Mouse (Mus musculus) ES-Bruce4 (cell line): ENCODE data around the gene Tmem132c. TPM values are rescaled to one million over a fixed set of nuclear protein-coding genes. Genes with fewer than 3 reads are reported as not detected.

Source experiments
- H3K27ac ChIP-seq: 2 replicates; pipeline ENCODE4 v1.5.1; 2012; ENCODE audit warnings: low read length, inconsistent platforms; ENCODE audit not compliant: insufficient read depth
- H3K27me3 ChIP-seq: 2 replicates; pipeline ENCODE4 v1.6.1; 2012; ENCODE audit warnings: mild to moderate bottlenecking, low read length, inconsistent platforms; ENCODE audit not compliant: control insufficient read depth, poor library complexity, insufficient read depth, severe bottlenecking
- H3K36me3 ChIP-seq: 2 replicates; pipeline ENCODE4 v1.6.1; 2012; ENCODE audit warnings: inconsistent platforms, mild to moderate bottlenecking, low read length, moderate library complexity; ENCODE audit not compliant: control insufficient read depth, poor library complexity, insufficient read depth, severe bottlenecking
- H3K4me1 ChIP-seq: one replicate; pipeline ENCODE4 v1.8.1; 2011; ENCODE audit warnings: low read length; ENCODE audit not compliant: control insufficient read depth, insufficient read depth
- H3K4me3 ChIP-seq: 2 replicates; pipeline ENCODE4 v1.5.1; 2011; ENCODE audit warnings: low read depth, mild to moderate bottlenecking, low read length
- H3K9ac ChIP-seq: 2 replicates; pipeline ENCODE4 v1.6.1; 2012; ENCODE audit warnings: low read depth, mild to moderate bottlenecking, inconsistent platforms; ENCODE audit not compliant: poor library complexity, severe bottlenecking
- H3K9me3 ChIP-seq: replicated peaks from 2 replicates; pipeline ENCODE4 v1.6.1; 2012; ENCODE audit warnings: mild to moderate bottlenecking, low read length, inconsistent platforms; ENCODE audit not compliant: control insufficient read depth, poor library complexity, insufficient read depth, severe bottlenecking
- CTCF ChIP-seq: IDR thresholded peaks from one replicate; pipeline ENCODE4 v1.8.1; 2011; ENCODE audit warnings: low read depth, low read length
- EP300 ChIP-seq: IDR thresholded peaks from 2 replicates; pipeline ENCODE4 v1.6.1; 2011; ENCODE audit warnings: low read depth, low read length; ENCODE audit not compliant: insufficient read depth
- POLR2A ChIP-seq: IDR thresholded peaks from one replicate; pipeline ENCODE4 v1.8.1; 2011; ENCODE audit warnings: low read length; ENCODE audit not compliant: insufficient read depth
- polyA plus RNA-seq: library from polyadenylated mRNA; stranded (reverse); fragments of >200 nt; gene quantifications from 2 replicates; pipeline ENCODE4 v1.2.4, GENCODE M21; 2011; ENCODE audit warnings: low read depth; ENCODE audit not compliant: missing spikeins, insufficient read depth, insufficient read length

Gene Tmem132c
- polyA plus RNA-seq, result 0.72 and 3.1 TPM in 2 replicates

- peak within 1 kb of the TSS; percentile 61 for H3K4me3 ChIP-seq
- H3K27ac ChIP-seq, result no peak within 1 kb of the TSS
- TF ChIP-seq EP300 (no peak), CTCF (no peak), POLR2A (peak; percentile 16)
- no peaks in the 10 kb centered on the region for H3K36me3 ChIP-seq
- no peaks in the 10 kb centered on the region for H3K9me3 ChIP-seq
- H3K9ac ChIP-seq, result peak within 1 kb of the TSS; percentile 17
- no peaks in the 10 kb centered on the region for H3K4me1 ChIP-seq
- H3K27me3 ChIP-seq, result peaks cover 8% of the 10 kb centered on the region
These were observed at the start of gene Tmem132c for GRCm38 (mm10) chr5:127241136-127241924. Tmem132c (plus strand) TSS chr5:127241808.

- Histone ChIP-seq H3K4me1 (no peaks in the 10 kb centered on the region), H3K9ac (no peak overlapping the region), H3K4me3 (no peak overlapping the region), H3K27me3 (no peaks in the 10 kb centered on the region), H3K36me3 (no peaks in the 10 kb centered on the region), H3K9me3 (no peaks in the 10 kb centered on the region), H3K27ac (no peak overlapping the region)
- TF ChIP-seq POLR2A, result no peak
- no peak for TF ChIP-seq CTCF
- TF ChIP-seq EP300, result no peak
These were observed 49.7 kb upstream of the Tmem132c start for GRCm38 (mm10) chr5:127191881-127192280.

- Histone ChIP-seq H3K27me3 (no peaks in the 10 kb centered on the region), H3K36me3 (no peaks in the 10 kb centered on the region), H3K9ac (no peak overlapping the region), H3K9me3 (no peaks in the 10 kb centered on the region), H3K4me1 (no peaks in the 10 kb centered on the region), H3K4me3 (no peak overlapping the region), H3K27ac (no peak overlapping the region)
- no peak for TF ChIP-seq POLR2A
- TF ChIP-seq EP300, result no peak
- peak; percentile 25 for TF ChIP-seq CTCF
These were observed 42.8 kb upstream of the Tmem132c start for GRCm38 (mm10) chr5:127198850-127199249.

- no peaks in the 10 kb centered on the region for H3K36me3 ChIP-seq
- peaks cover 2% of the 10 kb centered on the region for H3K4me1 ChIP-seq
- TF ChIP-seq EP300, result no peak
- no peak for TF ChIP-seq POLR2A
- TF ChIP-seq CTCF, result no peak
- H3K4me3 ChIP-seq, result no peak overlapping the region
- H3K27me3 ChIP-seq, result no peaks in the 10 kb centered on the region; the same call in 1 of the 2 replicates
- H3K9ac ChIP-seq, result no peak overlapping the region
- H3K9me3 ChIP-seq, result no peaks in the 10 kb centered on the region
- H3K27ac ChIP-seq, result no peak overlapping the region
These were observed 36.7 kb upstream of the Tmem132c start for GRCm38 (mm10) chr5:127204881-127205280.

GRCm38 (mm10) chr5:127216389-127216788 lies 25.2 kb upstream of the Tmem132c start:
- no peak overlapping the region for H3K27ac ChIP-seq
- H3K9me3 ChIP-seq, result no peaks in the 10 kb centered on the region
- TF ChIP-seq EP300, result no peak
- no peak for TF ChIP-seq CTCF
- no peak for TF ChIP-seq POLR2A
- no peaks in the 10 kb centered on the region for H3K36me3 ChIP-seq
- H3K4me3 ChIP-seq, result no peak overlapping the region
- no peak overlapping the region for H3K9ac ChIP-seq
- no peaks in the 10 kb centered on the region for H3K27me3 ChIP-seq
- no peaks in the 10 kb centered on the region for H3K4me1 ChIP-seq

- Histone ChIP-seq H3K4me1 (no peaks in the 10 kb centered on the region), H3K9me3 (no peaks in the 10 kb centered on the region), H3K36me3 (no peaks in the 10 kb centered on the region), H3K4me3 (no peak overlapping the region), H3K27me3 (no peaks in the 10 kb centered on the region), H3K27ac (no peak overlapping the region), H3K9ac (no peak overlapping the region)
- TF ChIP-seq EP300, result no peak
- TF ChIP-seq CTCF, result peak; percentile 81
These were observed 23.9 kb upstream of the Tmem132c start for GRCm38 (mm10) chr5:127217725-127218124.
